Mouse (Mus musculus) lung, adult 2 months (tissue): Measurements from ENCODE around the gene Tm2d1. TPM values are rescaled to one million over a fixed set of nuclear protein-coding genes. Genes with fewer than 3 reads are reported as not detected.

ENCODE experiments used
- DNase-seq: peaks from one replicate; pipeline ENCODE4 v3.0.0; 2022
- H3K4me1 ChIP-seq: fragments of 200-500 bp; 2 replicates; pipeline ENCODE4 v1.6.1; 2011; ENCODE audit warnings: low read length; ENCODE audit not compliant: control insufficient read depth, insufficient read depth
- H3K4me3 ChIP-seq: fragments of 200-500 bp; replicated peaks from 2 replicates; pipeline ENCODE3; 2011; ENCODE audit warnings: low read depth, mild to moderate bottlenecking, control low read depth, low read length; ENCODE audit errors: extremely low read depth
- CTCF ChIP-seq: fragments of 200-500 bp; IDR thresholded peaks from 2 replicates; pipeline ENCODE4 v1.5.1; 2011; ENCODE audit warnings: mild to moderate bottlenecking, low read length, control low read depth; ENCODE audit not compliant: insufficient read depth
- POLR2A ChIP-seq: fragments of 200-500 bp; IDR thresholded peaks from 2 replicates; pipeline ENCODE4 v1.6.1; 2011; ENCODE audit warnings: low read depth, mild to moderate bottlenecking, control low read depth, low read length, borderline replicate concordance; ENCODE audit errors: extremely low read depth
- WGBS: fragments of 180-500 bp; shearing (Covaris S2); methylation state at CpG from one replicate; pipeline ENCODE4 v1.1.7; 2018; 5-methylcytosine and 5-hydroxymethylcytosine counted together
- polyA plus RNA-seq: library from polyadenylated mRNA; depleted of rRNA; stranded (reverse); fragments of >200 nt; gene quantifications from 2 replicates; pipeline ENCODE4 v1.2.3, GENCODE M21; 2012

The Tm2d1 gene
- polyA plus RNA-seq, 1 experiment: 17.6 TPM

DNA sequence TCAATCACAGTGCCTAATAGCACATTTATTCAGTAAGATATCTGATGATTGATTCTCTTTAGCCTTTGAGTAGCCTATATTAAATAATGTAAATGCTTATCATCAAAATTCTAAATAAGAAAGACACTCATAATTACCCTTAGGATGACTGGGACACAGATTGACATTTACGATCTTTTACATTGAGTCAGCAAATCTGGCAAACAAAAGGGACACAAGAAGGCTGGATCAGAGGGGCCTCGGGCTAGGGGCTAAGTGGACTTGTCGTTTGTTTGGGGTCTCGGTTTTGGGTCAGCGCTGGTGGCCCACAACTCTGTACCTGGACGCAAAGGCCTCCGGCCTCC, 12.2 kb upstream of the Tm2d1 start:
- H3K4me1 ChIP-seq: no peaks in the 10 kb centered on the region
- DNase-seq: no peak
- 11% methylated on average over 7 of the region's 7 CpGs for WGBS
- peak overlapping the region; percentile 76 for H3K4me3 ChIP-seq
- TF ChIP-seq CTCF: no peak
- TF ChIP-seq POLR2A: no peak

DNA sequence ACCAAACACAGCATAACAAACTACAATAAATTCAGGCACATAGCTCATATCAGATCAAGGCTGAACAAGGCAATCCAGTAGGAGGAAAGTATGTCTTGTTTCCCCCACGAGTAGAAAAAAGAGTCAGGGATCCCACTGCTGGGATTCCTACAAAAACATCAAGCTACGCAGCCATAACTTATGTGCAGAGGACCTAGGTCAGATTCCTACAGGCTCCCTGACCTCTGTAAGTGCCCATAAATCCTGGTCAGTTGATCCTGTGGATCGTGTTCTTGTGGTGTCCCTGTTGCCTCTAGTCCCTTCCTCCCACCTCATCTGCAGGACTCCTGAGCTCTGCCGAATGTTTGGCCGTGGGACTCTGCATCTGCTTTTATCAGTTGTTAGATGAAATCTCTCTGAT, 1.9 kb upstream of the Tm2d1 start:
- no peak for DNase-seq
- WGBS: 56% methylated on average over 5 of the region's 5 CpGs
- Histone ChIP-seq H3K4me3 (no peak overlapping the region), H3K4me1 (peaks cover 4% of the 10 kb centered on the region; the same call in 1 of the 2 replicates)
- no peak for TF ChIP-seq CTCF

DNA sequence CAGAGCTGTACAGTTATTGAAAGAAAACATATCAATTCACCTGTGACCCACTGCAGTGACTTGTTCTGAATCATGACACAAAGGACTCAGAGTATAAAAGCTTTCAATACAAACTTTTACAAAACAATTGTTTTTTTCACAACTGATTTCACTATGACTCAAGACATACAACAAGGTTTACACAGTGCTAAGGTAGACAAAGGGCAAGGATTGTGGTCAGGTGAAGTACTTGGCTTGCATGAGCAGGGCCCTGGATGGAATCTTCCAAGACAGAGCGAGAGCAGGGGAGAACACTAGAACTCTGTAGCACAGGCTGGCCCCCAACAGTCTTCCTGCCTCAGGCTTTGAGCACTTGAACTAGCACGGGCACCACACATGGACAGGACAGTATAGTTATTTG, 6.2 kb downstream of the Tm2d1 start:
- WGBS: 90% methylated on average over 2 of the region's 2 CpGs
- TF ChIP-seq CTCF (no peak), POLR2A (no peak)
- H3K4me3 ChIP-seq: no peak overlapping the region
- no peak for DNase-seq
- peaks cover 4% of the 10 kb centered on the region; the same call in 1 of the 2 replicates for H3K4me1 ChIP-seq

DNA sequence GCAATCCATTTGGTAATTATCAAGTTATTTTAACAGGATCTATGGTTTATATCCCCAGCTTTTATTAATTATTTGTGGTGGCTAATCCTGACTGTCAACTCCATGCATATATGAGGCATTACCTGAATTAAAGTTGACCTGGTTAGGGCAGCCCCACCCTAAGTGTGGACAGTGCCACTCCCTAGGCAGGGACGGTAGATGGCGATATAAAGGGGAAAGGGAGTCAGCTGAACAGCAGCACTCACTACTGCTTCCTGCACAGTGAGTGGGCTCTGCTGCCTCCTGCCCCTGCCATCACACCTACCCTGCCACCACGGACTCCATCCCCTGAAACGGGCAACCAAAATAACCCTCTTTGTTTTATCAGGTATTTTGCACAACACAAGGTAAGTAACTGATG, 7.7 kb downstream of the Tm2d1 start:
- 62% methylated on average over 4 of the region's 4 CpGs for WGBS
- TF ChIP-seq CTCF (peak; percentile 45), POLR2A (no peak)
- Histone ChIP-seq H3K4me3 (no peak overlapping the region), H3K4me1 (no peaks in the 10 kb centered on the region)
- no peak for DNase-seq

- no peak for DNase-seq
- WGBS: 94% methylated on average over 9 of the region's 9 CpGs
- no peaks in the 10 kb centered on the region for H3K4me1 ChIP-seq
- H3K4me3 ChIP-seq: no peak overlapping the region
- TF ChIP-seq CTCF (no peak), POLR2A (no peak)
Observed at GRCm38 (mm10) chr4:98358034-98358809, 24.9 kb downstream of the Tm2d1 start.

DNA sequence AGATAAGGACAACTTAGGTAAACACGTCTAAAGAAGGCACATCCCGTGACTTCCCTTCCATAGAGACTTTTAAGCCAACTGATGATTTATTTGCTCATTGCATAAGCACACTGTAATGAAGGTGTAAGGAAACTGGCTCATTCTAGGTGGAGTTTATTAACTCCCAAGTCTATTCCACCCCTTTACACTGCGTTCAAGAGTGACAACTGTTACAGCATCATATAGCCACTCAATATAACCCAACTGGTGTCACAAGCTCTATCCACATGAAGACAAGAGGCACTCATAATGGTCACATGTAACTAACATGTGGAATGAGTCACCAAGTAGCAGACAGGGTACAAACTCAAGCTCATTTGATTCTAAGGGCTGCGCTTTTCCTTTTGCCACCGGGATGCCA, 34.5 kb downstream of the Tm2d1 start:
- no peaks in the 10 kb centered on the region for H3K4me1 ChIP-seq
- no peak for DNase-seq
- 46% methylated on average over 5 of the region's 5 CpGs for WGBS
- no peak overlapping the region for H3K4me3 ChIP-seq
- TF ChIP-seq CTCF (no peak), POLR2A (no peak)

- H3K4me1 ChIP-seq: no peaks in the 10 kb centered on the region
- H3K4me3 ChIP-seq: no peak overlapping the region
- no peak for DNase-seq
- 92% methylated on average over 10 of the region's 10 CpGs for WGBS
- TF ChIP-seq POLR2A (no peak), CTCF (no peak)
Observed at GRCm38 (mm10) chr4:98345783-98346182, 37.3 kb downstream of the Tm2d1 start.

- H3K4me3 ChIP-seq: no peak overlapping the region
- 61% methylated on average over 10 of the region's 10 CpGs for WGBS
- no peaks in the 10 kb centered on the region for H3K4me1 ChIP-seq
- DNase-seq: no peak
- TF ChIP-seq POLR2A (no peak), CTCF (no peak)
Observed at GRCm38 (mm10) chr4:98339992-98340564, 43.0 kb downstream of the Tm2d1 start.

DNA sequence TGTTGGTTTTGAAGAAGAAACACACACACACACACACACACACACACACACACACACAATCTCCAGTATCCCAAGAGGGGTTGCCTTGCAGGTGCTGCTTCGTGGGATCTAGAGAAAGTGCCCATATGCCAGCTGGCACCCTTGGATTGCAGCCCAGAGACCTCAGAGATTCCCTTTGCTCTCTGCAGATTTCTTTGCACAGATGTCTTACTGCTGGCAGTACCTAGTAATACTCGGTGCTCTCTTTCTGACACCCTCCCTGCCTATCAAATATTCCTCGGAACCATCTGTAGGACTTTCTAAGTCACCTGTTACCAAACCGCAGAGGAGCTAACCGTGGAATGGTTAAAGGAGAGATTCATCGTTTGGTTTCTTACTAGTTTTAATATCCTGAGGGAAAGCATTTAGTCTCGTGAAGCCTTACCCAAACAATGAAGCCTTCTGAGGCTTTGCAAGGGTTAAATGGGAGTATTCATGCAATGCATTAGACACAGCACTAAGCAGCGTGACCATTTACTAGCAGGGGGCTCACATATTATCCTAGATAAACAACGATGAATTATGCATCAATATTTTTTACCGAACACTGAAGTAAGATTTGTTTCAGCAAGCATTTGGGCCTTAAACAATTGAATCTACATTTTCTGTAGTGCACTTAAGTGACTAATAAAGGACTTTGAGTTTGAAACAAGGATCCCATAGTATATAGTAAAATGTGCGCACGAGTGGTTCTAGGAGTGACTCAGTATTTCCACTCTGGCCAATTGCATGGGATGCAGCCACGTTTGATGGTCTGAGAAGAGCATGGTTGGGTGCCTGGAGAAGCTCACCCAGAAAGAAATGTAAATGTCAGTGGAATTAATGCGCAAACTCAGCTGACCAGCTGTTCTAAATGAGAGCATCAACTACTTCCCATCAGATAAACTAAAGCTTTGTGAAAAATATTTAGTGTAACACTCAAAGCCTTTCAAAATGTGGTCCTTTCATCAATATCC, 44.2 kb downstream of the Tm2d1 start:
- Histone ChIP-seq H3K4me3 (no peak overlapping the region), H3K4me1 (no peaks in the 10 kb centered on the region)
- no peak for TF ChIP-seq POLR2A
- TF ChIP-seq CTCF: no peak
- 73% methylated on average over 14 of the region's 14 CpGs for WGBS
- DNase-seq: no peak

GRCm38 (mm10) chr4:98337197-98337596, 45.9 kb downstream of the Tm2d1 start:
- Histone ChIP-seq H3K4me3 (no peak overlapping the region), H3K4me1 (no peaks in the 10 kb centered on the region)
- no peak for DNase-seq
- 71% methylated on average over 5 of the region's 5 CpGs for WGBS
- TF ChIP-seq POLR2A: no peak
- TF ChIP-seq CTCF: no peak
